Mouse (Mus musculus) hindbrain, embryonic 12.5 days (tissue): ENCODE results near the gene Lmbr1l. TPM values are rescaled to one million over a fixed set of nuclear protein-coding genes. Genes with fewer than 3 reads are reported as not detected.
A peak's percentile ranks its signal among the peaks of the same experiment; 100 is the strongest.

Experiments
- ATAC-seq: fragments of 200-750 bp; cut with Nextera tagmentation; 2 replicates; pipeline ENCODE4 v1.8.0; 2017; ENCODE audit warnings: moderate TSS enrichment; ENCODE audit not compliant: low FRiP score
- H3K27ac ChIP-seq: fragments of 300-500 bp; sonication (generic); 2 replicates; pipeline ENCODE4 v1.5.1; 2016; ENCODE audit warnings: mild to moderate bottlenecking
- H3K27me3 ChIP-seq: fragments of 300-500 bp; sonication (generic); 2 replicates; pipeline ENCODE4 v1.6.1; 2016; ENCODE audit warnings: mild to moderate bottlenecking
- H3K36me3 ChIP-seq: fragments of 300-500 bp; sonication (generic); 2 replicates; pipeline ENCODE4 v1.6.1; 2016; ENCODE audit warnings: mild to moderate bottlenecking
- H3K4me1 ChIP-seq: fragments of 300-500 bp; sonication (generic); 2 replicates; pipeline ENCODE4 v1.6.1; 2016
- H3K4me2 ChIP-seq: fragments of 300-500 bp; sonication (generic); replicated peaks from 2 replicates; pipeline ENCODE4 v1.6.1; 2016; ENCODE audit warnings: mild to moderate bottlenecking
- H3K4me3 ChIP-seq: fragments of 300-500 bp; sonication (generic); 2 replicates; pipeline ENCODE4 v1.5.1; 2016; ENCODE audit warnings: mild to moderate bottlenecking
- H3K9ac ChIP-seq: fragments of 300-500 bp; sonication (generic); 2 replicates; pipeline ENCODE4 v1.6.1; 2016; ENCODE audit warnings: mild to moderate bottlenecking, moderate library complexity
- H3K9me3 ChIP-seq: fragments of 300-500 bp; sonication (generic); replicated peaks from 2 replicates; pipeline ENCODE4 v1.6.1; 2016; ENCODE audit warnings: mild to moderate bottlenecking
- WGBS: fragments of 180-500 bp; shearing (Covaris S2); methylation state at CpG from one replicate; pipeline ENCODE4 v1.1.7; 2016; 5-methylcytosine and 5-hydroxymethylcytosine counted together
- polyA plus RNA-seq: library from polyadenylated mRNA; unstranded; fragments of >200 nt; fragmentation: Nextera tagmentation; extraction: Ambion mirVana; gene quantifications from 2 replicates; pipeline ENCODE4 v1.2.1, GENCODE M21; 2016

Gene Lmbr1l
- polyA plus RNA-seq, 1 experiment from 2014 or later, result 39.2 TPM

GRCm38 (mm10) chr15:98870179-98871069, 47.6 kb downstream of the Lmbr1l start:
- no peaks in the 10 kb centered on the region for H3K9me3 ChIP-seq
- peaks cover 39% of the 10 kb centered on the region for H3K4me1 ChIP-seq
- H3K27me3 ChIP-seq, result no peaks in the 10 kb centered on the region
- H3K9ac ChIP-seq, result peak overlapping the region; percentile 99
- no peak for ATAC-seq
- 0% methylated on average over 15 of the region's 16 CpGs for whole genome bisulfite sequencing
- H3K27ac ChIP-seq, result peak overlapping the region; percentile 98
- H3K4me3 ChIP-seq, result peak overlapping the region; percentile 91
- H3K36me3 ChIP-seq, result peaks cover 13% of the 10 kb centered on the region
- H3K4me2 ChIP-seq, result peak overlapping the region; percentile 99

- Histone ChIP-seq H3K27ac (0 out of 2 replicates have a peak overlapping the region, but pooled peaks have one; percentile 98), H3K36me3 (peaks cover 22% of the 10 kb centered on the region), H3K4me3 (peak overlapping the region; percentile 91), H3K9ac (peak overlapping the region; percentile 99), H3K27me3 (no peaks in the 10 kb centered on the region), H3K4me1 (peaks cover 39% of the 10 kb centered on the region), H3K9me3 (no peaks in the 10 kb centered on the region), H3K4me2 (peak overlapping the region; percentile 99)
- no peak for ATAC-seq
- WGBS, result 13% methylated on average over 8 of the region's 8 CpGs
Measured at GRCm38 (mm10) chr15:98869342-98870178, 48.5 kb downstream of the Lmbr1l start.

GRCm38 (mm10) chr15:98868346-98869063, 49.5 kb downstream of the Lmbr1l start:
- peaks cover 32% of the 10 kb centered on the region for H3K36me3 ChIP-seq
- peak overlapping the region; percentile 99 for H3K9ac ChIP-seq
- no peaks in the 10 kb centered on the region for H3K9me3 ChIP-seq
- WGBS, result 47% methylated on average over 11 of the region's 11 CpGs
- H3K27ac ChIP-seq, result no peak overlapping the region; the same call in 1 of the 2 replicates
- H3K27me3 ChIP-seq, result no peaks in the 10 kb centered on the region
- H3K4me1 ChIP-seq, result peaks cover 39% of the 10 kb centered on the region
- ATAC-seq, result no peak
- H3K4me2 ChIP-seq, result peak overlapping the region; percentile 99
- H3K4me3 ChIP-seq, result peak overlapping the region; percentile 91

GRCm38 (mm10) chr15:98867321-98867720, 50.7 kb downstream of the Lmbr1l start:
- H3K4me1 ChIP-seq, result peaks cover 32% of the 10 kb centered on the region
- no peak overlapping the region for H3K27ac ChIP-seq
- ATAC-seq, result no peak
- H3K4me3 ChIP-seq, result no peak overlapping the region
- H3K9ac ChIP-seq, result no peak overlapping the region
- H3K27me3 ChIP-seq, result no peaks in the 10 kb centered on the region
- H3K36me3 ChIP-seq, result peaks cover 44% of the 10 kb centered on the region
- 75% methylated on average over 6 of the region's 6 CpGs for WGBS
- H3K9me3 ChIP-seq, result no peaks in the 10 kb centered on the region
- peak overlapping the region; percentile 99 for H3K4me2 ChIP-seq

GRCm38 (mm10) chr15:98866501-98866900, 51.5 kb downstream of the Lmbr1l start:
- H3K4me1 ChIP-seq, result peaks cover 32% of the 10 kb centered on the region
- H3K4me3 ChIP-seq, result no peak overlapping the region
- H3K9ac ChIP-seq, result no peak overlapping the region
- no peak overlapping the region for H3K4me2 ChIP-seq
- WGBS, result 95% methylated on average over 5 of the region's 5 CpGs
- H3K27me3 ChIP-seq, result no peaks in the 10 kb centered on the region
- ATAC-seq, result no peak
- peaks cover 52% of the 10 kb centered on the region for H3K36me3 ChIP-seq
- H3K9me3 ChIP-seq, result no peaks in the 10 kb centered on the region
- no peak overlapping the region for H3K27ac ChIP-seq

GRCm38 (mm10) chr15:98865771-98866170, 52.3 kb downstream of the Lmbr1l start:
- 97% methylated on average over 8 of the region's 8 CpGs for WGBS
- no peak overlapping the region for H3K27ac ChIP-seq
- no peak for ATAC-seq
- H3K27me3 ChIP-seq, result no peaks in the 10 kb centered on the region
- H3K9me3 ChIP-seq, result no peaks in the 10 kb centered on the region
- H3K4me1 ChIP-seq, result peaks cover 32% of the 10 kb centered on the region
- H3K4me2 ChIP-seq, result no peak overlapping the region
- H3K9ac ChIP-seq, result no peak overlapping the region
- H3K4me3 ChIP-seq, result no peak overlapping the region
- peaks cover 60% of the 10 kb centered on the region for H3K36me3 ChIP-seq

- H3K36me3 ChIP-seq, result peaks cover 68% of the 10 kb centered on the region
- no peak overlapping the region for H3K4me3 ChIP-seq
- peaks cover 30% of the 10 kb centered on the region for H3K4me1 ChIP-seq
- 94% methylated on average over 6 of the region's 6 CpGs for WGBS
- H3K9ac ChIP-seq, result no peak overlapping the region
- ATAC-seq, result no peak
- H3K27me3 ChIP-seq, result no peaks in the 10 kb centered on the region
- no peak overlapping the region for H3K27ac ChIP-seq
- no peaks in the 10 kb centered on the region for H3K9me3 ChIP-seq
- H3K4me2 ChIP-seq, result no peak overlapping the region
Measured at GRCm38 (mm10) chr15:98864951-98865350, 53.1 kb downstream of the Lmbr1l start.

- no peak overlapping the region for H3K4me3 ChIP-seq
- H3K9me3 ChIP-seq, result no peaks in the 10 kb centered on the region
- no peaks in the 10 kb centered on the region for H3K27me3 ChIP-seq
- no peak overlapping the region for H3K4me2 ChIP-seq
- no peak overlapping the region for H3K27ac ChIP-seq
- H3K36me3 ChIP-seq, result peaks cover 82% of the 10 kb centered on the region
- 94% methylated on average over 12 of the region's 12 CpGs for WGBS
- peaks cover 15% of the 10 kb centered on the region for H3K4me1 ChIP-seq
- no peak overlapping the region for H3K9ac ChIP-seq
- no peak for ATAC-seq
Measured at GRCm38 (mm10) chr15:98863451-98863958, 54.5 kb downstream of the Lmbr1l start.

GRCm38 (mm10) chr15:98861701-98862410, 56.2 kb downstream of the Lmbr1l start:
- Histone ChIP-seq H3K9ac (no peak overlapping the region), H3K27me3 (no peaks in the 10 kb centered on the region), H3K36me3 (peaks cover 98% of the 10 kb centered on the region), H3K4me2 (no peak overlapping the region), H3K4me1 (no peaks in the 10 kb centered on the region), H3K4me3 (no peak overlapping the region), H3K27ac (no peak overlapping the region), H3K9me3 (no peaks in the 10 kb centered on the region)
- ATAC-seq, result no peak
- 85% methylated on average over 21 of the region's 21 CpGs for WGBS

GRCm38 (mm10) chr15:98860921-98861320, 57.1 kb downstream of the Lmbr1l start:
- H3K36me3 ChIP-seq, result peaks cover 99% of the 10 kb centered on the region
- WGBS, result 95% methylated on average over 18 of the region's 18 CpGs
- no peaks in the 10 kb centered on the region for H3K4me1 ChIP-seq

GRCm38 (mm10) chr15:98859319-98860043, 58.5 kb downstream of the Lmbr1l start:
- Histone ChIP-seq H3K4me1 (no peaks in the 10 kb centered on the region), H3K36me3 (peaks cover 99% of the 10 kb centered on the region), H3K27ac (no peak overlapping the region), H3K4me3 (no peak overlapping the region), H3K27me3 (no peaks in the 10 kb centered on the region), H3K4me2 (no peak overlapping the region), H3K9me3 (no peaks in the 10 kb centered on the region), H3K9ac (no peak overlapping the region)
- ATAC-seq, result no peak
- 85% methylated on average over 9 of the region's 9 CpGs for WGBS

More at GRCm38 (mm10) chr15:98860921-98861320, 57.1 kb downstream of the Lmbr1l start:
- no peaks in the 10 kb centered on the region for H3K27me3 ChIP-seq
- no peak overlapping the region for H3K27ac ChIP-seq
- ATAC-seq, result no peak
- H3K4me3 ChIP-seq, result no peak overlapping the region
- no peak overlapping the region for H3K4me2 ChIP-seq
- no peaks in the 10 kb centered on the region for H3K9me3 ChIP-seq
- no peak overlapping the region for H3K9ac ChIP-seq
